Comparison of ENCODE assay signal across 26 mouse cellular contexts in the genomic region with DNA sequence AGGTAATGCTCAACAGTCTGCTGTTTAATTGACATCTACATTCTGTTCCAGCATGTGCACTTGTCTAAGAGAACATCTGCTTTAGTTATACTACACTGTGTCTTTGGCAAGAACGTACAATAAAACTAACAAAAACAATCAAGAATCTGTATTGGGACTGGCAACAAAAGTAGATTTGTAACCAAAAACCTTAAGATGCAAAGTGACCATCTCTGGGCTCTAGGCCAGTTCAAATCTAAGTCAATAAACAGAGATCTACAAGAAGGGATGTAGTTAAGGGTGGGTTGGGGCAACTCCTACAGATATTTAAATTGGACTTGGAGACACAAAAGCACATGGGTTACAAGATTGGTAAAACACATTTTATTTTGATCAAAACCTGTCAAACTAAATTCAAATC. TPM values are rescaled to one million over a fixed set of nuclear protein-coding genes. Genes with fewer than 3 reads are reported as not detected.
DNase-seq lines count a peak whose midpoint lies in the region; ATAC-seq and TF ChIP-seq lines count a peak whose summit lies in the region.
"Had no signal": no experiment of that assay in that cellular context is flagged by ENCODE, and none has a peak within 500 bp of the region (broad histone marks: within the 10 kb centered on the region; RNA-seq: fewer than 3 reads in every experiment).

No protein-coding gene starts in this region.

- no peak for TF ChIP-seq POLR2A in limb, embryonic 14.5 days (IDR thresholded peaks at IDR 0.05; ENCODE audit: borderline replicate concordance, extremely low read depth, insufficient read depth, insufficient read length)

- no peaks in the 10 kb centered on the region for H3K9me3 ChIP-seq in limb, embryonic 14.5 days (ENCODE audit: control insufficient read depth, low read length)
- no peaks in the 10 kb centered on the region for H3K9me3 ChIP-seq in limb, embryonic 10.5 days (replicated peaks)
- no peaks in the 10 kb centered on the region for H3K9me3 ChIP-seq in midbrain, embryonic 11.5 days (ENCODE audit: control insufficient read depth, low read length)
- H3K9me3 ChIP-seq in midbrain, postnatal 0 days (ENCODE audit: low read length), result no peaks in the 10 kb centered on the region
- no peaks in the 10 kb centered on the region for H3K9me3 ChIP-seq in embryonic facial prominence, embryonic 15.5 days (replicated peaks)
- H3K9me3 ChIP-seq: embryonic facial prominence, embryonic 13.5 days; forebrain, embryonic 10.5 days; forebrain, embryonic 12.5 days; G1E had no signal

- H3K4me1 ChIP-seq in limb, embryonic 14.5 days (ENCODE audit: control insufficient read depth, insufficient read depth, low read length), result no peaks in the 10 kb centered on the region
- H3K4me1 ChIP-seq in limb, embryonic 10.5 days, result peaks cover 8% of the 10 kb centered on the region; the same call in 1 of the 2 replicates
- no peaks in the 10 kb centered on the region for H3K4me1 ChIP-seq in midbrain, embryonic 11.5 days (ENCODE audit: control insufficient read depth, insufficient read depth, low read length)
- no peaks in the 10 kb centered on the region for H3K4me1 ChIP-seq in midbrain, postnatal 0 days (ENCODE audit: insufficient read depth, low read length)
- 0 out of 2 replicates have a peak, but pooled peaks cover 4% of the 10 kb centered on the region for H3K4me1 ChIP-seq in embryonic facial prominence, embryonic 15.5 days

- no peak overlapping the region for H3K4me3 ChIP-seq in limb, embryonic 14.5 days (replicated peaks; ENCODE audit: low read length)
- H3K4me3 ChIP-seq in limb, embryonic 10.5 days, result no peak overlapping the region
- H3K4me3 ChIP-seq in midbrain, embryonic 11.5 days (ENCODE audit: low read depth, low read length), result no peak overlapping the region
- H3K4me3 ChIP-seq in midbrain, postnatal 0 days (ENCODE audit: low read depth, low read length), result no peak overlapping the region
- H3K4me3 ChIP-seq in embryonic facial prominence, embryonic 15.5 days (replicated peaks), result no peak overlapping the region
- H3K4me3 ChIP-seq: embryonic facial prominence, embryonic 13.5 days; erythroblast, embryonic 14.5 days; forebrain, embryonic 10.5 days; forebrain, embryonic 12.5 days had no signal

- no peak overlapping the region for H3K4me2 ChIP-seq in limb, embryonic 14.5 days (replicated peaks; ENCODE audit: low read depth, low read length, severe bottlenecking)
- H3K4me2 ChIP-seq in midbrain, embryonic 11.5 days, result no peak overlapping the region
- no peak overlapping the region for H3K4me2 ChIP-seq in midbrain, postnatal 0 days (ENCODE audit: low read depth, low read length, poor library complexity, severe bottlenecking)
- no peak overlapping the region for H3K4me2 ChIP-seq in embryonic facial prominence, embryonic 15.5 days (replicated peaks)
- H3K4me2 ChIP-seq: embryonic facial prominence, embryonic 13.5 days; forebrain, embryonic 12.5 days had no signal

- H3K27ac ChIP-seq in limb, embryonic 14.5 days (replicated peaks; ENCODE audit: low read depth, low read length), result no peak overlapping the region
- no peak overlapping the region for H3K27ac ChIP-seq in limb, embryonic 10.5 days
- no peak overlapping the region for H3K27ac ChIP-seq in midbrain, embryonic 11.5 days (ENCODE audit: low read depth, low read length)
- no peak overlapping the region for H3K27ac ChIP-seq in midbrain, postnatal 0 days (ENCODE audit: low read depth, low read length)
- no peak overlapping the region for H3K27ac ChIP-seq in embryonic facial prominence, embryonic 15.5 days (replicated peaks)
- H3K27ac ChIP-seq: forebrain, embryonic 10.5 days had no signal

- ATAC-seq in limb, embryonic 14.5 days (ENCODE audit: low FRiP score, low read depth), result no peak
- ATAC-seq in midbrain, embryonic 11.5 days (ENCODE audit: low FRiP score), result no peak
- no peak for ATAC-seq in midbrain, postnatal 0 days (ENCODE audit: low FRiP score)
- peak; percentile 39; the same call in 1 of the 2 replicates for ATAC-seq in embryonic facial prominence, embryonic 15.5 days (ENCODE audit: insufficient number of reproducible peaks, low FRiP score, low TSS enrichment, low read depth)
- ATAC-seq: CD4-positive, CD25-positive, alpha-beta regulatory T cell, adult 4 months; forebrain, embryonic 14.5 days; forebrain, embryonic 16.5 days had no signal

- H3K9ac ChIP-seq in limb, embryonic 14.5 days (ENCODE audit: low read depth, low read length, severe bottlenecking), result no peak overlapping the region
- H3K9ac ChIP-seq in midbrain, embryonic 11.5 days (ENCODE audit: low read length), result no peak overlapping the region
- H3K9ac ChIP-seq in midbrain, postnatal 0 days (replicated peaks; ENCODE audit: low read length, poor library complexity, severe bottlenecking), result no peak overlapping the region
- H3K9ac ChIP-seq in embryonic facial prominence, embryonic 15.5 days, result no peak overlapping the region
- H3K9ac ChIP-seq: embryonic facial prominence, embryonic 13.5 days; forebrain, embryonic 12.5 days had no signal

- no peaks in the 10 kb centered on the region for H3K36me3 ChIP-seq in limb, embryonic 14.5 days (ENCODE audit: control insufficient read depth, insufficient read depth, low read length)
- H3K36me3 ChIP-seq in limb, embryonic 10.5 days, result peaks cover 10% of the 10 kb centered on the region
- no peaks in the 10 kb centered on the region for H3K36me3 ChIP-seq in midbrain, embryonic 11.5 days (ENCODE audit: control insufficient read depth, insufficient read depth, low read length)
- H3K36me3 ChIP-seq in midbrain, postnatal 0 days (ENCODE audit: insufficient read depth, low read length), result no peaks in the 10 kb centered on the region
- peaks cover 5% of the 10 kb centered on the region; the same call in 1 of the 2 replicates for H3K36me3 ChIP-seq in embryonic facial prominence, embryonic 15.5 days
- H3K36me3 ChIP-seq: forebrain, embryonic 12.5 days had no signal

- WGBS in limb, embryonic 14.5 days, result 73% methylated on average over 1 of the region's 1 CpGs
- WGBS in limb, embryonic 10.5 days, result 91% methylated on average over 1 of the region's 1 CpGs
- WGBS in midbrain, embryonic 11.5 days, result 77% methylated on average over 1 of the region's 1 CpGs
- 75% methylated on average over 1 of the region's 1 CpGs for WGBS in midbrain, postnatal 0 days
- 37% methylated on average over 1 of the region's 1 CpGs for WGBS in embryonic facial prominence, embryonic 15.5 days

- no peaks in the 10 kb centered on the region for H3K27me3 ChIP-seq in limb, embryonic 14.5 days (ENCODE audit: control insufficient read depth, insufficient read depth, low read length)
- H3K27me3 ChIP-seq in limb, embryonic 10.5 days (ENCODE audit: low read depth, poor library complexity, severe bottlenecking), result no peaks in the 10 kb centered on the region
- H3K27me3 ChIP-seq in midbrain, embryonic 11.5 days (ENCODE audit: control insufficient read depth, insufficient read depth, low read length), result no peaks in the 10 kb centered on the region
- H3K27me3 ChIP-seq in midbrain, postnatal 0 days (ENCODE audit: insufficient read depth, low read length), result no peaks in the 10 kb centered on the region
- no peaks in the 10 kb centered on the region for H3K27me3 ChIP-seq in embryonic facial prominence, embryonic 15.5 days
- H3K27me3 ChIP-seq: CH12.LX; embryonic facial prominence, embryonic 13.5 days; forebrain, embryonic 12.5 days had no signal

- TF ChIP-seq CTCF in midbrain, postnatal 0 days (IDR thresholded peaks at IDR 0.05), result no peak

- DNase-seq in limb, embryonic 14.5 days (ENCODE audit: low spot score), result peak; percentile 7
- DNase-seq in limb, embryonic 10.5 days (ENCODE audit: low spot score), result no peak
- DNase-seq in midbrain, embryonic 11.5 days (ENCODE audit: low spot score, missing footprints), result peak; percentile 10
- no peak for DNase-seq in midbrain, postnatal 0 days (ENCODE audit: low spot score)
- DNase-seq in NIH3T3 (ENCODE audit: low read depth), result peak; percentile 72
- DNase-seq in urinary bladder, postnatal 4 days (ENCODE audit: low spot score in 2 of 2), result no peak
- DNase-seq in frontal cortex, adult 2 months (ENCODE audit: extremely low spot score in 1 of 2, low spot score in 1 of 2), result no peak
- DNase-seq: adrenal gland, adult 8-10 months; adrenal gland, postnatal 14 days; adrenal gland, postnatal 36 days; B cell, adult 2 months; cerebellum, adult 11-12 months; cerebellum, adult 2 months; cerebellum, adult 9-10 months; cerebellum, postnatal 10 days; cerebellum, postnatal 25 days had no signal

RNA-seq across cellular contexts. Expression of a gene that starts 53.3 kb away (rescaled TPM):
- polyA plus RNA-seq in limb, embryonic 14.5 days (2012; rRNA removed), result 8.5 and 10.2 TPM in 2 replicates
- polyA plus RNA-seq in limb, embryonic 14.5 days (2014; fragmentation: Nextera tagmentation; extraction: Ambion mirVana), result 8.1 and 8.3 TPM in 2 replicates
- 22.5 and 24.5 TPM in 2 replicates for polyA plus RNA-seq in limb, embryonic 10.5 days (2016; fragmentation: Nextera tagmentation; extraction: Ambion mirVana)
- polyA plus RNA-seq in midbrain, embryonic 11.5 days (2014; fragmentation: Nextera tagmentation; extraction: Ambion mirVana), result 10.3 and 11.4 TPM in 2 replicates
- total RNA-seq in midbrain, postnatal 0 days (2014; rRNA removed), result 13.2 and 17.9 TPM in 2 replicates
- polyA plus RNA-seq in midbrain, postnatal 0 days (2015; fragmentation: Nextera tagmentation; extraction: Ambion mirVana), result 6.7 and 8.3 TPM in 2 replicates
- polyA plus RNA-seq in embryonic facial prominence, embryonic 15.5 days (2015; fragmentation: Nextera tagmentation; extraction: Ambion mirVana), result 14.1 and 16.2 TPM in 2 replicates
- polyA plus RNA-seq in frontal cortex, adult 2 months (2012; rRNA removed), result 7.1 and 8.2 TPM in 2 replicates

Comparison
In these comparisons a context has a peak if more than half of its experiments do, and no peak if none do; other contexts are left out.
1. DNase-seq: peak in limb, embryonic 14.5 days (single experiment), midbrain, embryonic 11.5 days (single experiment) and NIH3T3 (single experiment); none in limb, embryonic 10.5 days (single experiment), midbrain, postnatal 0 days (single experiment), urinary bladder, postnatal 4 days (0 of 2) and frontal cortex, adult 2 months (0 of 2).